Mouse (Mus musculus) lung, postnatal 4 days (tissue): ENCODE results near the gene Eps15l1.

Experiments used
- DNase-seq, 2 experiments: peaks; one replicate each; pipeline ENCODE4 v3.0.0; 2021

Eps15l1 gene

DNA sequence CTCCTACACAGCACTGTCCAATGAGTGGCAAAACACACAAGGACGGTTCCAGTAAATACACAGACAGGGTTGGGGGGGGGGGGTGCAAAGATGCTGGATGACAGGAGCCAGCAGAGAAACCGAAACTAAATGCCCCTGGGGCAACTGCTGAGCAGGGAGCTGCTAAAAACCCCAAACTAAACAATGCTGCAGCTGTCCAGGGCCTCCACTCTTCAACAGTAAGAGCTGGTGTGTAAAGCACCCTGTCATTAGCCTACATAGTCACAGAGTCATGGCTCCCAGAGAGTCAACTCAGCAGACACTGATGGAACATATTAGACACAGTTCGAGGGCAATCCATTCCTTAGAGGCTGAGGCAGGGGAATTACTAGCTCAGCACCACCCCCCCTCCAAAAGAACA, 11.8 kb downstream of the Eps15l1 start:
- DNase-seq, result no peak

DNA sequence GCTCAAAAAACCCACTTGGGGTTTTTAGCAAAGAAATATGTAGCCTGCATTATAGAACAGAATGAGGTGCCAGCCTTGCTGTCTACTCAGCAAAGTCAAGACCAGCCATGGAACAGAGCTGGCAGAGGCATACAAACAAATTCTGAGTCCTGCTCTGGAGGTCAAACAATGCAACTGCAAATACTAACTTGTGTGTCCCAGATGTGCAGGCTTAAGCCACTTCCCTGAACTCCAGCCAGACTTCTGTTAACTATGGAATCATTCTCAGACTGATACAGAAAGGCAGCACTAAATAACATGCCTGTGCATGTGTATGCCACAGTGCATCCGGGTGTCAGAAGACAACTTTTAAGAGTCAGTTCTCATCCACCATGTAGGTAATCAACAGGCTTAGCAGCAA, 13.4 kb downstream of the Eps15l1 start:
- no peak for DNase-seq

DNA sequence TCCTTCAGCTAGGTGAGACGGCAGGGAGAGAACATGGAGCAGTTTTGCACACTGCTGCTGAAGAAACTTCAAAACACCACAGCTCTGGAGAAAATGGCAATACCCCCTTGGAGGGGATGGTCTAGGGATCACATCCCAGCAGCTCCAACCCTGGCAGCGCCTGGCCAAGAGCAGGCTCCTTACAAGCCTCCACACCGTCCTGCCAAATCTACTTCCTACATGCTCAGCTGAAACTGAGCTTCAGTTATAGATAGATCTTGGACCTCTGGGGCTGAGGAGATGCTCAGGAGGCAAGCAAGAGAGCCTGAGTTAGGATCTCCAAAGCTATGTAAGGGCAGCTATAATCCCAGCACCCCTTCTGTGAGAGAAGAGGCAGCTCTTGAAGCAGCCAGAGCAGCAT, 18.3 kb downstream of the Eps15l1 start:
- no peak for DNase-seq

DNA sequence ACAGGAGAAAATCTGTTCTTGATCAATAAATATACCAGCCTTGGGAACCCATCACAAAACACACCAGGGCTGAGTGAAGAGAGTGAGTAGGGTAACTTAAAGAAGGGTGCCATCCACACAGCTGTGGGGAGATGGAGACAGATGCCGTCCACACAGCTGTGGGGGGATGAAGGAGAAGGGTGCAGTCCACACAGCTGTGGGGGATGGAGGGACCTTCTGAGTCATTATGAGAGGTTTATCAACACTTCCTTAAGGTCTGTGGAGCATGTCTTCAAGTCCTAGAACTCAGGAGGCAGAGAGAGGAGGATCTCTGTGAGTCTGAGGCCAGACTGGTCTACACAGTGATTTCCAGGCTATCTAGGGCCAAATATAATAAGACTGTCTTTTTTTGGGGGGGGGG, 19.9 kb downstream of the Eps15l1 start:
- no peak for DNase-seq

DNA sequence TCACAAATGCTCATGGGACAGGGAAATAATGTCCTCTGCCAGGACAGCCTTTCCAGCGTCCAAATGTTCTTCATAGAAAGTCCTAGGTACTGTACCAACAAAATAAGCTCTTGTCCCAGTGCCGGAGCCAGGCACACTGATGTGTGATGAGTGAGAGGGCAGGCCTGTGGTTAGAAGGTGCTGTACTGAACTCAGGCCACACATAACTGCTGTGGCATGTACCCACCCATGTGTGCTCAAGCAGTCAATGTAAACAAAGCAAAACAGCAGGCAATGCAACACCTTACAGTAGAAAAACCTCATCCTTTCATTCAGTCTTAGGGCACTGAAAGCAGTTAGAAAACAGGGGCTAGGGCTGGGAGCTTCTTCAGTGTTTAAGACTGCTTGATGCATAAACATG, 35.5 kb downstream of the Eps15l1 start:
- no peak for DNase-seq

DNA sequence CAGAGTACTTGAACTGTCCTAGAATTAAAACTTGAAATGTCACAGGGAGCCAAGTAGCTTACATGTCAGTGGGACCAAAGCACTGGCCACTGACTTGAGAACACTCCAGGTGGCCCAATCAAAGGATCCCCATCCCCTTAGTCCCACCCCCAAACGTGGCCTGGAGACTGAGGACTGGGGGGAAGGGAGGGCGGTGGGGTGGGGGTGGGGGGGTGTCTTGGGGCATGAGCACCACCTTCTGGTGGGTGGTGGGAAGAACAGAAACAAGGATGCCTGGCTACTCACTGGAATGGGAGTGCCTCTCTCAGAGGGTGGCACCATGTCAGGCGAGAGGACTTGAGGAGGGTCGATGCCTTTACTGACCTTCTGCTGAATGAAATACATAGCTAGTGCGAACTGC, 38.9 kb downstream of the Eps15l1 start:
- DNase-seq, result no peak

DNA sequence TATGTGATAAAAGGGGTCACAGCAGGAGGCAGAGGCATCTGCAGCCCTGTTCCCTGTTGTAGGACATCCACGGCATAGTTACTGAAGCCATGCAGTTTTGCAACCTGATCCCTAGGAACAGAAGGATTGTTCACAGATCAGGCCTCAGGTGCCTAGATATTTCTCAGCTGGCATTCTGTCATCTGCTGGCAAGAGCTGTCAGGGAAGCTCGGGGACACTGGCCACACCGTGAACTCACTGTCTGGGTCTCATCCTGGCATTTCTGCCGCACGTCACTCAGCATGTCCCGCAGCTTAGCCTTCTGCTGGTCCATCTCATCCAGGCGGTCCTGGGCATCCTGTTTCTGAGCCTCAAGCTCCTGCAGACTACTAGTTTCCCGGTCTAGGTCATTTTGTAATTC, 40.6 kb downstream of the Eps15l1 start:
- DNase-seq, result no peak

DNA sequence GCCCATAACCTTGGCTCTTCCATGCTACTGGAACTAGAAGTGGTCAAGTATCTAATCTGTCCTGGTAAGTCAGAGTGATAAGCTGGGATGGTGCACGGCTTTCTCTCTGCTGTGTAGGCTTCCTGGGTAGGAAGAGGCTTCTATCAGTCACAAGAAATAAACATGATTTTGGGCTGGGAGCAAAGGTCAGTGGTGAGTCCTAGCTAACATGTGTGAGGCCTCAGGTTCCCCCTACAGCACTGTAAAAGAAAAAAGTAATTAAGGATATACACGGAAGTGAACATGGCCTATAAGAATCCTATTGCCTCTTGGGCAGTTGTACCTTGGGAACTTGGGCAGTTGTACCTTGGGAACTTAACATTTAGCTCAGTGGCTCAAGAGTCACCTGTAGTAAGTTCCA, 44.4 kb downstream of the Eps15l1 start:
- DNase-seq, result no peak

DNA sequence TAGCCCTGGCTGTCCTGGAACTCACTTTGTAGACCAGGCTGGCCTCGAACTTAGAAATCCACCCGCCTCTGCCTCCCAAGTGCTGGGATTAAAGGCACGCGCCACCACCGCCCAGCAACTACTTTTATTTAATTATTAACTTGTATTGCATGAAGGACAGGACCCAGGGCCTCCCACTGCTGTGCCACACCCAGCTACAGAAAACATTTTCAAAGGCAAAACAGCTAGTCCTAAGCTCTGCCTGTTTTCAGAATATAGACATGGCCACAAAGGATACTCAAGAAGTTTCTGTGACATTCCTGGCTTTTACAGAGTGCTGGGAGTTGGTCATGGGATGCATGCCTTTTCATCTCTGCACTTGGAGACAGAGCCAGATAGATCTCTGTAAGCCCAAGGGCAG, 45.0 kb downstream of the Eps15l1 start:
- no peak for DNase-seq

DNA sequence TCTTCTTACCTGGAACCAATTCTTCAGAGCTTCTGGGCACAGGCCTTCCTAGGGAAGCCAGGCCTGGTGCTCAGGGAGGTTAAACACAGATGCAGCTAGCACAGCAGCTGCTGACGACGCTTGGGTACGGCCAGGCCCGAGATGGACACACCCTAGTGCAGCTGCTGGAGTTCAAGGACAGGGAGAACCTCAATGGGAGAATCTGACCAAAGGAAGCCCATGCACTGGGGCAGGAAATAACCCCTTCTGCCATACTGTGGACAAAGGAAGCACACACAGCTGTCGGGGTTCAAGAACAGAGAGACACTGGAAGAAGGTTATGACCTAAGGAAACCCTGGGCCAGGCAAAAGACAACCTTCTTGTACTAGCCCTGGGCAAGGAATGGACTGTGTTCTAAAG, 46.1 kb downstream of the Eps15l1 start:
- DNase-seq, result no peak

DNA sequence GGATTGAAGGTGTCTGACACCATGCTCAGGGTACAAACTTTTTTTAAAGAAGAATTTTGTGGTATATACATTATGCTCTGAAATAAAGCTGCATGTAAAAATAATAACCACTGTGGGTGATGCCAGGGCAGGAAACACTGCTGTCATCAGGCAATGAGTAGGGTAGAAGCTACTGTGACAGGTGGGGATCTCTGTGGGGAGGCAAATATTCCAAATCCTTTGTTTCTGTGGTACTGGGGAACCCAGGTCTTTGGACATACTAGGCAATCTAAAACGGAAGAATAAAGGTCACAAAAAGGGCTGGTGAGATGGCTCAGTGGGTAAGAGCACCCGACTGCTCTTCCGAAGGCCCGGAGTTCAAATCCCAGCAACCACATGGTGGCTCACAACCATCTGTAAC, 48.9 kb downstream of the Eps15l1 start:
- DNase-seq, result no peak

DNA sequence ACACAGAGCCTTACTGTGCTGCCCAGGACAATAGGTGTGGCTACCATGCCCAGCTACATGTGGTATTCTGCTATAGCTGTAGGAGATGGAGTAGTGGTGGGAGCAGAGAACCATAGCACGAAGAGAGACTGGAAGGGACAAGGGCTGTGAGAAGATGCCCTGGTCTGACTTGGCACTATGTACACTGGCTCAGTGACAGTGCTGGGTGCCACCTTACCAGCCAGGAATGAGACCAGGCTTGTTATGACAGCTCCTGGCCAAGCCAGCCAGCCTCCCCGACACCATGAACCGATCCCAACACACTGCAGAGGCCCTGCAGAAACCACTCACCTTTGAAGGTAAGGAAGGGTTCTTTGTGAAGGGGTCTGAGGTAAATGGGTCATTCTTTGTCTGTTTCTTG, 49.9 kb downstream of the Eps15l1 start:
- DNase-seq, result no peak

DNA sequence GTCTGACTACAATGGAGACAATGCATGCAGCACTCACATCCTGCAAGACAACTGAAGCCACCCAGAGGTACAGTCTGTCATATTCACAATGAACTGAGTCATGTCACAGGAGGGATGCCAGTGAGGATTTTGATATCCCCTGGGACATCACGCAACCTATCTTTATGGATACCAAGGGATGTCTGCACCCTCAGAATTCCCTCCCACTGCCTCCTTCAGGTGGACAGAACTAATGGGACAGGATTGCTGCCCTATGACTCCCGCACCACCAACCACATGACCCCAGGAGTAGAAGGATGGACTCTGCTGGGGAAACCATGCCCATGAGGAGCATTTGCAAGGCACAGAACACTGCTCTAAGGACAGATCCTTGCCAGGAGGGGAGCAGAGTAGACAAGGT, 54.8 kb downstream of the Eps15l1 start:
- no peak for DNase-seq

DNA sequence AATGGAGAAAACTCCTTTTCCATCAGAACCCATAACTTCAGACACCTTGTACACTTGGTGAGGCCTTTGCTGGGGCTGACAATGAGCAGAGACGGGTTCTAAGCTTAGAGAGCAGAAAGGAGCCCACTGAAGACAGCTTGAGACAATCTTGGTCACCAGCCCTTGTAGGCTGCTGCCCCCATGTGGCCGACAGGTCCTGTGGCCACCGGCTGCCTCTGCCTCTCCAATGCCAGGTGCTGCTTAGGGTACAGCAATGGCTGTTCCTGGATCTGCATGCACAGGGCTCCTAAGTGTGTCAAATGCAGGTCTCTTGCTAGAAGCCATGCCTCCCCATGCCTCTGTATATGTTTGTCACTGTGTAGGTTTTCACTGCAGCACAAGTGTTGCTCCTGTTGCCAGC, 55.4 kb downstream of the Eps15l1 start:
- peak; percentile 85 to 89 for DNase-seq

DNA sequence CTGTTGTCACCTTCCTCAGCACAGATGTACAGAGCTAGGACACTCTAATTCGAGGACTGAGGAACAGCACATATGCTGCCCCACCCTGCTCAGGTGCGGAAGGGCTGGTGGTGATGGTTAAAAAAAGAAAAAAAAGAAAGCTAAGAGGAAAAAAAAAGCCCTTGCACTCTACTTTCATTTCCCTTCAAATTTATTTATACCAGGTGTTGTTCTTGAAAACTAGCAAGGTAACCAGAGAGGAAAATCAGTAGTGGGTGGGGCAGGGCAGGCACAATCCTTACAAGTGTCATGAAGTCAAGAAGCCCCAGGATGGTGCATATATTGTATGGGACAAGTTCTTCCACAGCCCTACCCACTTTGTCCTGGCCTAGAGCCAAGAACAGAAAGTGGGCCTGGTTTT, 56.2 kb downstream of the Eps15l1 start:
- DNase-seq, result no peak

DNA sequence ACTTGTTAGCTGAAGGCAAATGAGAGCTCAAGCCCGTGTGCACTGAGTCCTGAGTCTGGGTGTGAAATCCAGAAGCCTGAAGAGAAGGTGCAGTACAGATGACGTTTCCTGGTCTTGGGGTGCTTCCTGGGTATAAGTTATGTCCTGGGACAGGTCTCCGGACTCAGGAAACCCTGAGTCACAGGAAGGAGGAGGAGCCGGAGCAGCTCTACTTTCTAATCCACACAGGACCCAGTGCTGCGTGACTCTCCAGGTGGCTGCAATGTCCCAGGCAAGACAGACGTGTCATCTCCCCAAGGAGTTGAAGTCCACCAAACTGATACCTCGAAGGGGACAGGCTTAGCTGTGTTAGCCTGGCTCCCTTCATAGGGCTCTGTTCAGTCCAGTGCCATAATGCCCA, 57.8 kb downstream of the Eps15l1 start:
- DNase-seq, result no peak

DNA sequence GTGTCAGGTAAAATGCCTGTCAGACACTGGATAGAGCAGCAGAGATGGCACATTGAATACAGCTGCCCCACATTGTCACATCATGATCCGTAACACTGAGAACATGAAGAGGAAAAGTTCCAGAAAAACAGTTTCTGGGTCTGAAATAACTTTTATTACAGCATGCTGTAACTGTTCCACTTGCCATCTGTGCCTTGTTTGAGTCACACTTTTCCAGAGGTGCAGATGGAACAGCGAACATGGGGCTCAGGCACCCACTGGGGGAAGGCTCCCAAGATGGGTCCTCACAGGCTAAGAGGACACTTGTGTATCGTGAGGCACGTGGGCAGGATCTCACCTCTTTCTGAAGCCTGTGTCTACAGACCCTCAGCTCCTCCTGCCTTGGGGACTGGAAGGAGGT, 58.5 kb downstream of the Eps15l1 start:
- no peak for DNase-seq

DNA sequence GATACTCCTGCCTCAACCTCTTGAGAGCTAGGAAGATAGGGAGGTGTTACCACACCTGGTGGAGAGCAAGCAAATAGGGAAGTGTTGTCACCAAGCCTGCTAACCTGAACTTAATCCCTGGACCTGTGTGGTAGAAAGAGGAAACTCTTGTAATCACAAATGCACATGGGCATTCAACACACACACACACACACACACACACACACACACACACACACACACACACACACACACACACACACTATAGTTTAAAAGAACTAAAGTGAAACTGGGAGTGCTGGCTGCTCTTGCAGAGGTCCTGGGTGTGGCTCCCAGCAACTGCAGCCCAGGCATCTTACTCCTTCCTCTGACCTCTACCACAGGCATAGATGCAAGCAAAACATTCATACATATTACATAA, 61.1 kb downstream of the Eps15l1 start:
- peak in 1 of 2 experiments; percentile 52 for DNase-seq

DNA sequence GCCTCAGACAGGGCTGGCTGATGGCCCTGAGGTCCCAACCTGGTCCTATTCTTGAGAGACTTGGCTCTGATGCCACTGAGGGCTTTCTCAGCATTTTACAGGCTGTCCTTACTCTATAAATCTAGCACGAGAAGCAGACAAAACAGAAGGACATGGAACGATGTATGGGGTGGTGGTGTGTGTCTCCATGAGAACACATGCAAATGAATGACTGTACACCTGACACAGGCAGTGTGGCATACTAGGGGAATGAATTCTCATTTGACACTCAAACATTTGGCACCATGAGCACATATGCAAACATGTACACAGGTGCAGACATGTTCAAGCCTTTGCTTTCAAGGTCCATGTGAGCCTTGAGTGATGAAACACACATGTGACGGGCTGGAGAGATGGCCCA, 64.7 kb downstream of the Eps15l1 start:
- no peak for DNase-seq

DNA sequence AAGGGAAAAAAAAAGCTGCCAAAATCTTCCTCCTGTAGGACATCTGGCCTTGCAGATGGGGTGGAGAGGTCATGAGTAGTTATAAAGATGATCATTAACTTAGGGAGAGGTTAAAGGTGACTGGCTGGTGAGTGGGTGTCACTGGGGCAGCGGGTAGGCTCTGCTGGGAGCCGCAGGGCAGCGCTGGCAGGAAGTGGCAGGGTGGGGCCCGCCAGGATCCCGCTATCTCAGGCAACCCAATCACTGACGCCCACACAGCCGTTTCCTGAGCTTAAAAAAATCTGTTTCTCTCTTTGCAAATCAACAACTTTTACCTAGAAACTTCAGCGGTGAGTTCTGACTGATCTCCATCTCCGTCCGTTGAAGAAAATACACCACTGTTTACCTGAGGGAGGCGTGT, 67.0 kb downstream of the Eps15l1 start:
- DNase-seq, result peak; percentile 77 to 85

DNA sequence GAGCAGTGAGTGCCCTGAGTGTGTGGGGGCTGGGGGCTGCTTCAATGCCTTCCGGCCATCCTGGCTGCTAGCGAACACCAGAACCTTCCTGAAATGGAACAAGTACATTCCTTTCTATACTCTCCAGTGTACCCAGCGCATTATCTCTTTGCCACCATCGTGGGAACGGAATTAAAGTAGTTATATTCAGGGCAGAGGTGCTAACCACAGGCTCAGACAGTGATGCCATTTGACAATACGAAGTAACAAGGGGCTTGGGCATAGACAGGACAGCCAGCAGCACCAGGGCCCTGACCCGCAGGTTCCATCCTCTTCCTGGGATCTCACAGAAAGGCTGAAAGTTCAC, 67.6 kb downstream of the Eps15l1 start:
- DNase-seq, result no peak

DNA sequence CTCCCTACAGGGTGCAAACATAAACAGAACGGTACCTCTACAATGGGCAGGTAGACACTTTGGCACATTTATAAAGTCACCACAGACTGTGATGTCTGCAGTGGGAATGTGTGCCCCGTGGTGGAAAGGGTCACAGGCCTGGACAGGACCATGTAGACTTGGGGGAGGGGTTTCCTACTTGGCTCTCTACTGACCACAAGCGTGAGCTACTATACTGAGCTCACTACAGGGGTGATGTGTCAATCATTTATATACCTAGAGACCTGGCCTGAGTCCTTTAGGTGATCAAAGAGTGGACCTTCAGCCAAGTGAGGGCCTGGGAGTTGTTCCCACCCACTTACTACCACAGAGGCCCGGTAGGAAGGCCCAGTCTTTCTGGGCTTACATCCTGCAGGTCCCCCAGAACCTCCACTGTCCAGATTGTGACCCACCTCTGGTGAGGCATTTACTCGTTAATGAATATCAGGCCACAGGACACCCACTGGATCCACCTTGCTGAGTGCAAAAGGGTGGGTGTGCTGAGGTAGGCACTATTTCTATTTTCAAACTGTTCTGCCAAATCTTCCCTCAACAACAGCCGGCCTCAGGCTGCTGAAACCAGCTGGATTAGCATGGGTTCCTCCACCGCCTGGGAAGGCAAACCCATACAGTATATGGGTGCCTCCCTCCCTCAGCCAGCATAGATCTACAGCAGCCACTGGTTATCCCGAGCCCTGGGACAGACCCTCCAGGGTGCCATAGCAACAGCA, 68.1 kb downstream of the Eps15l1 start:
- DNase-seq, result no peak

DNA sequence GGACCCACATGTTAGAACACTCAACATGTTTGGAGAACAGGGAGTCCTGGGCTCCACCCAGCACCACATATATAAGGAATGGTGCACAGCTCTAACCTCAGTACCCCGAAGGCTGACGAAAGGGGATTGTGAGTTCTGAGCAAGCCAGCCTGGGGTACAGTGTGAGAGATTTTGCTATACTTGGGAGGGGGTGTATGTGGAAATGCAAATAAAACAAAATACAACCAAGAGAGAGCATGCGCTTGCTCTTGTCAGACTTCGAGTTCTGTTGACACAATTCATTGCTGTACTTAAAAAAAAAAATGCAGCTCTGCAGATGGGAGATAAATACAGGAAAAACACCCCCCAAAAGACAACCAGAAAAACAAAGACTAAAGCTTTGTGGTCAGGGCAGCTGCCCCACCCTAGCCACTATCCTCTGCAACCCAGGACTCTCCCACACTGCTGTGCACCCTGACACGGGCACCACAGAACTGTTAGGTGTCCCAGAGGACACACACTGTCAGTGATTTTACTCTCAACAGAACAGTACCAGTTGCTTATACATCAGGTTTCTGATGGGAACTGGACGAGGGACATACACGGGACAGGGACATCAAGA, 69.8 kb downstream of the Eps15l1 start:
- peak in 1 of 2 experiments; percentile 41 for DNase-seq

DNA sequence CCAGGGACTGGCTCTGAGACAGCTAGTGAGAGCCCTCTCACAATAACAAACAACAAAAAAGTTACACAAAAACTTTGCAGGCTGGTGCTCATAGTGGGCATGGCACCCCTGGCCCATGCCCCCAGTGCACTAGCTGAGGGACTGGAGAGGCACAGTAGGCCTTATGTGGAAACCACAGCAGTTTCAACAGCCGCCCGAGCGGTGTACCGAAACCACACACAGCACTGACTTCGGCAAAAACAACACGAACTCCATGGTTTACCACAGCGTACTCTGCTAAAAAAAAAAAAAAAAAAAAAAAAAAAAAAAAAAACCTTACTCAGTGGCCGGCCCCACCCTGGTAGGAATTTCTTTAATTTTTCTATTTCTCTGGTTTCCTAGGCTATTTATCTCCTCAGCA, 70.5 kb downstream of the Eps15l1 start:
- peak; percentile 56 to 74 for DNase-seq

DNA sequence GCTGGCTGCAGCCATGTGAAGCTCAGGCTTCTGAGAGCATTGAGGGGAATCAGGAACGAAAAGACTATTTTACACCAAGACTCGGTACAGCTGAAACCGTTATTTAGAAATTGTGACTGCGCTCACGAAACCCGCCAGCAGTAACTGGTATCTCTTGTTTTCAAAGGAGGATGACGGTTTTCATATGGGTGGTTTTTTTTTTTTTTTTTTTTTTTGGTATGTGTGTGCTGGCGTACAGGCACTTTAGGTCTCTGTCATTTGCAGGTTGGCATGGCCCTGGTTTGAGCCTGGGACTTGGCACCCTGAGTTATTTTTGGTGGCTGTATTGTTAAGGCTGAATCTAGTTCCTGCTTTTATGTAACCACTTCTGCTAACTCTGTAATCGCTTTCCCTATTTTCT, 71.4 kb downstream of the Eps15l1 start:
- DNase-seq, result no peak
